Mouse (Mus musculus) gastrocnemius, postnatal 14 days (tissue): ENCODE measurements around the gene Mrpl37. TPM values are rescaled to one million over a fixed set of nuclear protein-coding genes. Genes with fewer than 3 reads are reported as not detected.

Experiments
- DNase-seq: peaks from one replicate; pipeline ENCODE4 v3.0.0; 2021; ENCODE audit warnings: mixed read lengths
- intact Hi-C: fragments of 180-260 bp; cut with DNase I; formaldehyde crosslinking; loops from one replicate; pipeline ENCODE4 v1.15.1; 2025; ENCODE audit warnings: low total_unique reads
- total RNA-seq, 2 experiments: library from RNA; stranded (reverse); gene quantifications; 2 replicates each; pipeline ENCODE4 v1.2.3; 2021

Mrpl37 gene
- total RNA-seq, 2 experiments from 2014 or later = 75.8 to 84.3 TPM

GRCm38 (mm10) chr4:107024899-107025298 is 41.8 kb downstream of the Mrpl37 start:
- intact Hi-C loops = no loop called here
- DNase-seq = no peak

GRCm38 (mm10) chr4:107021464-107021863 is 45.2 kb downstream of the Mrpl37 start:
- no peak for DNase-seq
- intact Hi-C loops = no loop called here

- intact Hi-C loops = no loop called here
- no peak for DNase-seq
These were observed 46.2 kb downstream of the Mrpl37 start for GRCm38 (mm10) chr4:107020287-107021000.

GRCm38 (mm10) chr4:107019027-107019426 is 47.6 kb downstream of the Mrpl37 start:
- DNase-seq = peak; percentile 56
- intact Hi-C loops = no loop called here

- no peak for DNase-seq
- intact Hi-C loops = no loop called here
These were observed 48.1 kb downstream of the Mrpl37 start for GRCm38 (mm10) chr4:107018521-107018920.

- DNase-seq = no peak
- intact Hi-C loops = no loop called here
These were observed 49.4 kb downstream of the Mrpl37 start for GRCm38 (mm10) chr4:107017257-107017656.

- intact Hi-C loops = no loop called here
- no peak for DNase-seq
These were observed 50.6 kb downstream of the Mrpl37 start for GRCm38 (mm10) chr4:107015971-107016511.

GRCm38 (mm10) chr4:107013817-107014260 is 52.8 kb downstream of the Mrpl37 start:
- no peak for DNase-seq
- intact Hi-C loops = no loop called here

GRCm38 (mm10) chr4:107013119-107013816 is 53.4 kb downstream of the Mrpl37 start:
- DNase-seq = peak; percentile 36
- intact Hi-C loops = no loop called here

- peak; percentile 42 for DNase-seq
- intact Hi-C loops = no loop called here
These were observed 54.1 kb downstream of the Mrpl37 start for GRCm38 (mm10) chr4:107012574-107012973.

- DNase-seq = no peak
These were observed 54.6 kb downstream of the Mrpl37 start for GRCm38 (mm10) chr4:107012005-107012478.

GRCm38 (mm10) chr4:107011325-107012004 is 55.2 kb downstream of the Mrpl37 start:
- intact Hi-C loops = no loop called here
- DNase-seq = no peak

More at GRCm38 (mm10) chr4:107012005-107012478, 54.6 kb downstream of the Mrpl37 start:
- intact Hi-C loops = no loop called here

- intact Hi-C loops = no loop called here
These were observed 57.1 kb downstream of the Mrpl37 start for GRCm38 (mm10) chr4:107009548-107009947.

GRCm38 (mm10) chr4:107008161-107008560 is 58.5 kb downstream of the Mrpl37 start:
- intact Hi-C loops = no loop called here
- no peak for DNase-seq

More at GRCm38 (mm10) chr4:107009548-107009947, 57.1 kb downstream of the Mrpl37 start:
- DNase-seq = no peak

GRCm38 (mm10) chr4:107007359-107007758 is 59.3 kb downstream of the Mrpl37 start:
- intact Hi-C loops = no loop called here
- DNase-seq = no peak

GRCm38 (mm10) chr4:107006807-107007206 is 59.9 kb downstream of the Mrpl37 start:
- no peak for DNase-seq
- intact Hi-C loops = no loop called here

GRCm38 (mm10) chr4:107006229-107006628 is 60.4 kb downstream of the Mrpl37 start:
- intact Hi-C loops = no loop called here
- DNase-seq = no peak
